Mouse (Mus musculus) small intestine, adult 2 months (tissue): ENCODE results near the gene Ipmk.

Experiments used
- CTCF ChIP-seq: fragments of 200-500 bp; IDR thresholded peaks from 2 replicates; pipeline ENCODE4 v1.5.1; 2012; ENCODE audit warnings: low read depth, mild to moderate bottlenecking, control low read depth, inconsistent platforms, low read length, moderate library complexity, mixed read lengths; ENCODE audit not compliant: insufficient replicate concordance, insufficient read length; ENCODE audit errors: extremely low read depth
- POLR2A ChIP-seq: fragments of 200-500 bp; IDR thresholded peaks from 2 replicates; pipeline ENCODE4 v1.6.1; 2012; ENCODE audit warnings: low read depth, mild to moderate bottlenecking, control low read depth, inconsistent platforms, low read length, moderate library complexity

DNA sequence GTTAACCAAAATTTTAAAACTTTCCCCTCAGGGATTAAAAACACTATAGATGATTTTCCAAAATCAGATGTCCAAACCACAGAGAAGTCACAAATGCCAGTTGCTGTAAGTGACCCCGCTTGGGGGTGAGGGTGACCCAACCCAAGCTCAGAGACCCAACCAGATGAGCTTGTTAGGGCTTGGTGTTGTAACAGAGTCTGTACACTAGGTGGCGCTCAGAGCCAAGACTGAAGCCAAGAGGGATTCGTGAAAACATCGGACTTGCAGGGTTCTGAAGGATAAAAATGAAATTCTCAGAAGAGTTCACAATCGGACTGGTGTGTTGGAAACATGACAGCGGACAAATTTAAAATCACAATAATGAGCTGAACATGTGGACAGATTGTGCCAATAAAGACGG is 20.8 kb upstream of the Ipmk start:
- TF ChIP-seq POLR2A (no peak), CTCF (peak; percentile 84; the same call in 1 of the 2 replicates)
